Mouse (Mus musculus) intestine, postnatal 0 days (tissue): ENCODE data around the gene Des. TPM values are rescaled to one million over a fixed set of nuclear protein-coding genes. Genes with fewer than 3 reads are reported as not detected.
A peak's percentile ranks its signal among the peaks of the same experiment; 100 is the strongest.

ENCODE experiments used
- ATAC-seq: fragments of 200-750 bp; cut with Nextera tagmentation; 2 replicates; pipeline ENCODE4 v1.8.0; 2017; ENCODE audit warnings: mild to moderate bottlenecking, moderate TSS enrichment, moderate library complexity
- H3K27ac ChIP-seq: fragments of 300-500 bp; sonication (generic); 2 replicates; pipeline ENCODE4 v1.5.1; 2014; ENCODE audit warnings: mild to moderate bottlenecking, low read depth, low read length, moderate library complexity
- H3K27me3 ChIP-seq: fragments of 300-500 bp; sonication (generic); replicated peaks from 2 replicates; pipeline ENCODE4 v1.6.1; 2014; ENCODE audit warnings: low read length, mixed read lengths; ENCODE audit not compliant: control insufficient read depth, insufficient read depth
- H3K36me3 ChIP-seq: fragments of 300-500 bp; sonication (generic); 2 replicates; pipeline ENCODE4 v1.6.1; 2014; ENCODE audit warnings: mild to moderate bottlenecking, moderate library complexity; ENCODE audit not compliant: control insufficient read depth, insufficient read depth
- H3K4me1 ChIP-seq: fragments of 300-500 bp; sonication (generic); replicated peaks from 2 replicates; pipeline ENCODE4 v1.6.1; 2014; ENCODE audit warnings: antibody characterized with exemption, low read length, mixed read lengths; ENCODE audit not compliant: control insufficient read depth, insufficient read depth
- H3K4me2 ChIP-seq: fragments of 300-500 bp; sonication (generic); replicated peaks from 2 replicates; pipeline ENCODE4 v1.6.1; 2014; ENCODE audit warnings: low read depth, mild to moderate bottlenecking, moderate library complexity
- H3K4me3 ChIP-seq: fragments of 300-500 bp; sonication (generic); 2 replicates; pipeline ENCODE4 v1.5.1; 2014; ENCODE audit warnings: low read depth, low read length
- H3K9ac ChIP-seq: fragments of 300-500 bp; sonication (generic); 2 replicates; pipeline ENCODE4 v1.6.1; 2014; ENCODE audit warnings: mild to moderate bottlenecking, low read depth, low read length
- H3K9me3 ChIP-seq: fragments of 300-500 bp; sonication (generic); 2 replicates; pipeline ENCODE4 v1.6.1; 2016; ENCODE audit warnings: mixed run types; ENCODE audit not compliant: control insufficient read depth
- CTCF ChIP-seq: sonication (generic); IDR thresholded peaks from 2 replicates; pipeline ENCODE4 v1.5.1; 2016; ENCODE audit warnings: low read depth, mild to moderate bottlenecking, control low read depth, antibody characterized with exemption, moderate library complexity
- WGBS: fragments of 180-500 bp; shearing (Covaris S2); extraction: QIAGEN DNeasy Blood & Tissue Kit; methylation state at CpG from one replicate; pipeline ENCODE4 v1.1.7; 2014; 5-methylcytosine and 5-hydroxymethylcytosine counted together
- polyA plus RNA-seq: library from polyadenylated mRNA; unstranded; fragments of >200 nt; fragmentation: Nextera tagmentation; extraction: Ambion mirVana; gene quantifications from 2 replicates; pipeline ENCODE4 v1.2.1, GENCODE M21; 2015

Gene Des
- polyA plus RNA-seq: 233 and 254 TPM in 2 replicates

DNA sequence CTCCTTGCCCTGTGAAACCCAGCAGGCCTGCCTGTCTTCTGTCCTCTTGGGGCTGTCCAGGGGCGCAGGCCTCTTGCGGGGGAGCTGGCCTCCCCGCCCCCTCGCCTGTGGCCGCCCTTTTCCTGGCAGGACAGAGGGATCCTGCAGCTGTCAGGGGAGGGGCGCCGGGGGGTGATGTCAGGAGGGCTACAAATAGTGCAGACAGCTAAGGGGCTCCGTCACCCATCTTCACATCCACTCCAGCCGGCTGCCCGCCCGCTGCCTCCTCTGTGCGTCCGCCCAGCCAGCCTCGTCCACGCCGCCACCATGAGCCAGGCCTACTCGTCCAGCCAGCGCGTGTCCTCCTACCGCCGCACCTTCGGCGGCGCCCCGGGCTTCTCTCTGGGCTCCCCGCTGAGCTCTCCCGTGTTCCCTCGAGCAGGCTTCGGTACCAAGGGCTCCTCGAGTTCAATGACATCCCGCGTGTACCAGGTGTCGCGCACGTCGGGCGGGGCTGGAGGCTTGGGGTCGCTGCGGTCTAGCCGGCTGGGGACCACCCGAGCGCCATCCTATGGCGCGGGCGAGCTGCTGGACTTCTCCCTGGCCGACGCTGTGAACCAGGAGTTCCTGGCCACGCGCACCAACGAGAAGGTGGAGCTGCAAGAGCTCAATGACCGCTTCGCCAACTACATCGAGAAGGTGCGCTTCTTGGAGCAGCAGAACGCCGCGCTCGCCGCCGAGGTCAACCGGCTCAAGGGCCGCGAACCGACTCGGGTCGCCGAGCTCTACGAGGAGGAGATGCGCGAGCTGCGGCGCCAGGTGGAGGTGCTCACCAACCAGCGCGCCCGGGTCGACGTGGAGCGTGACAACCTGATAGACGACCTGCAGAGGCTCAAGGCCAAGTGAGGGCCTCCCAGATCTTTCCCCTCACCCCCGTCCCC, at the start of gene Des:
Gene Des, plus strand, starts transcription at position 218 of the 920 bp plus-strand sequence.
- H3K36me3 ChIP-seq: no peaks in the 10 kb centered on the region
- H3K4me3 ChIP-seq: peak within 1 kb of the TSS; percentile 45
- ATAC-seq: peak; percentile 39
- 6% methylated on average over 80 of the region's 80 CpGs for WGBS
- H3K9ac ChIP-seq: peak within 1 kb of the TSS; percentile 58
- H3K4me1 ChIP-seq: no peaks in the 10 kb centered on the region
- peaks cover 21% of the 10 kb centered on the region for H3K27me3 ChIP-seq
- no peak; the same call in 1 of the 2 replicates for TF ChIP-seq CTCF
- no peaks in the 10 kb centered on the region for H3K9me3 ChIP-seq
- peak within 1 kb of the TSS; percentile 35 for H3K27ac ChIP-seq
- H3K4me2 ChIP-seq: peak within 1 kb of the TSS; percentile 72

DNA sequence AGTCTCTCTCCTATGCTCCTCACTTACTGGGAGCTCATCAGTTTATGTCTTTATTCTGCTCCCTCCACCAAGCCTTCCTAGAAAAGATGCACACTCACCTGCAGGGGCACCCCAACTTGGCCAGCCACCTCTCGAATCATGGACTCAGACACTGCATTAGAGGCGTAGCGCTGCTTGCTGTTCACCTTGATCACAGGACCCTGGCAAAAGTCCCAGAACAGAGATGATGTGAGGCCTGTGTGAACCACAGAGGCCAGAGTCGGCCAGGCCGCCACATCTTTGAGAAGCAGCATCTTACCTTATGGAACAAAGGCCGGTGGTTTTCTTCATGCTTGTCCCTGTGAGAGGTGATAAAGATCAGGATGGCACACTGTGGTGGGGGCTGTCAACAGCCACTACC, 48.4 kb upstream of the Des start:
- Histone ChIP-seq H3K27me3 (no peaks in the 10 kb centered on the region), H3K36me3 (peaks cover 79% of the 10 kb centered on the region), H3K27ac (no peak overlapping the region), H3K9me3 (no peaks in the 10 kb centered on the region), H3K9ac (no peak overlapping the region), H3K4me2 (no peak overlapping the region), H3K4me3 (no peak overlapping the region), H3K4me1 (no peaks in the 10 kb centered on the region)
- 94% methylated on average over 6 of the region's 6 CpGs for WGBS
- TF ChIP-seq CTCF: no peak
- no peak for ATAC-seq

DNA sequence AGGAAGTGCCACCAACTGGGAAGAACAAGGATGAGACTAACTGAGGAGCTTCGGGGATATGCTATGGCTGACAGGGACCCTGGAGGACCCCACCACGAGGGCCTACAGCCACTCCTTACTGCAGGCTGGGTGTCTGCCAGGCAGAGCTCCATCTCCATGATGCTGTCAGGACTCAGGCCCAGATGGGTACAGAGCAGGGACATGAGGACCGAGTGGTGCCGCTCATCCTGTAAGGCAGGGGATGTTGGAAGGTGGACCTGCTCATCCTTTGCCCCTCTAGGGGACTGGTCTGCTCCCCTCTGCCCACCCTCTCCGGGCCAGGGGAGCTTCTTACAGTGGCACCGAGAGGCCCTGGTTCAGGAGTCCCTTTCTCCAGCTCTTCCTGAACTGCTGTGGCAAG, 45.1 kb upstream of the Des start:
- no peaks in the 10 kb centered on the region for H3K4me1 ChIP-seq
- no peak for TF ChIP-seq CTCF
- H3K9me3 ChIP-seq: no peaks in the 10 kb centered on the region
- no peaks in the 10 kb centered on the region for H3K27me3 ChIP-seq
- no peak overlapping the region for H3K4me3 ChIP-seq
- peaks cover 56% of the 10 kb centered on the region for H3K36me3 ChIP-seq
- WGBS: 91% methylated on average over 6 of the region's 6 CpGs
- no peak overlapping the region for H3K4me2 ChIP-seq
- no peak for ATAC-seq
- H3K27ac ChIP-seq: no peak overlapping the region
- H3K9ac ChIP-seq: no peak overlapping the region

DNA sequence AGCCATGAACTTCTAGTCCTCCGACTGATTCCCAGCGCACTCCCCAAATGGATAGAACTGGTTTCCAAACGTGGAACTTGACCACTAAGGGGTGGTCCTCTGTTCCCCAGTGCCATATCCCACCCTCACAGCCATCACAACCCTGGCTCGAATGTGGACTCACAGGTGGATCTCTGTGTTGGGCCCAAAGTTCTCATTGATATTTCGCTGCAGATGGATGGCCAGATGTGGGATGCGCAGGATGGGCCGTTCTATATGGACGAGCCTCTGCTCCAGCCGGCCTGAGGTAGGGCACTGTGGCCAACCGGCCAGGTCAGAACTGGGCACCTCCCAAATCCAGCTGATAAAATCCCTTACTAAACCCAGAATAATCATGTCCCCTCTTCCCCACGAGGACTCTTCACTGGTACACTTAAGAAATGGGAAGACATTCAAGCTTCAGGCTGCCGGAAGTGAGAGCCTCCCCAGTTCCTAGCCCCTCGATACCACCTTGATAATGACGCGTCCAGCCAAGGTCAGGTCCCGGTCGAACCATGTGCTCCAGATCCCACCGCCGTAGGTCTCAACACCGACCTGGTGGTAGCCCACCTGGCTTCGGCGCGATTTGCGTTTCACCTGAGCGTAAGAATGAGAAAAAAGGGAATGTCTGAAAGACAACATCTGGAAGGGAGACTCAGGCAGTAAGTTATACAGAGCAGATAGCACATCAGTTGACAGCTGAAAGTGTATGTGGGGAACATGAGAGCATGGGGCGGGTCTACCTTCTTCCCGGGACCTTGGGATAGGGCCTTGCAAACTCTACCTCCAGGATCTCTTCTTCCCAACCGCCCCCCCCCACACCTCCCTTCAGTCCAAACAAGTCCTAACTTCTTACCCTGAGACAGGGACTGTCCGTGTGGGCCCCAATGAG, 44.4 kb upstream of the Des start:
- no peak for ATAC-seq
- Histone ChIP-seq H3K4me3 (peak overlapping the region; percentile 67), H3K36me3 (peaks cover 49% of the 10 kb centered on the region), H3K4me2 (peak overlapping the region; percentile 85), H3K27me3 (no peaks in the 10 kb centered on the region), H3K9me3 (no peaks in the 10 kb centered on the region), H3K27ac (peak overlapping the region; percentile 94; the same call in 1 of the 2 replicates), H3K4me1 (no peaks in the 10 kb centered on the region), H3K9ac (no peak overlapping the region)
- WGBS: 82% methylated on average over 29 of the region's 29 CpGs
- no peak for TF ChIP-seq CTCF

DNA sequence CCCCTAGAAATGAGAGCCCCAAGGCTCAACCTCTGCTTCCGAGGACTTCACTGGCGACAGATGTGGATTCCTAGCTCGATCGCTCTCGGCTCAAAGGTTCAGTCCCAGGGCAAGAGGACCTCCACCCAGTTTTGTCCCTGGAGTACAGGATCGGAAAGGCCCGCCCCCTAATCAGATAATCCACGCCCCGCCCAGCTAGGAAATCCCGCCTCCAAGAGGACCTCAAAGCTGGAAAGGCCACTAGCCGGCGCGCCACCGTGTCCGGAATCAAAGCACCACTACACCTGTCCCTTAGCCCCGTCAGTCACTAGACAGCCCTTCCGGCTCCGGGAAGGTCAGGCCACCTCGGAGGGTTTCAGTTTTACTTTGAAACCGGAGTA, 43.3 kb upstream of the Des start:
- Histone ChIP-seq H3K4me1 (no peaks in the 10 kb centered on the region), H3K27me3 (no peaks in the 10 kb centered on the region), H3K4me3 (peak overlapping the region; percentile 67), H3K36me3 (peaks cover 37% of the 10 kb centered on the region), H3K9ac (peak overlapping the region; percentile 64), H3K27ac (peak overlapping the region; percentile 94), H3K9me3 (no peaks in the 10 kb centered on the region), H3K4me2 (peak overlapping the region; percentile 85)
- WGBS: 1% methylated on average over 20 of the region's 20 CpGs
- peak; percentile 64 for TF ChIP-seq CTCF
- peak; percentile 55 for ATAC-seq
